Mouse (Mus musculus): Measurements from ENCODE around the gene Bin2.

DNA sequence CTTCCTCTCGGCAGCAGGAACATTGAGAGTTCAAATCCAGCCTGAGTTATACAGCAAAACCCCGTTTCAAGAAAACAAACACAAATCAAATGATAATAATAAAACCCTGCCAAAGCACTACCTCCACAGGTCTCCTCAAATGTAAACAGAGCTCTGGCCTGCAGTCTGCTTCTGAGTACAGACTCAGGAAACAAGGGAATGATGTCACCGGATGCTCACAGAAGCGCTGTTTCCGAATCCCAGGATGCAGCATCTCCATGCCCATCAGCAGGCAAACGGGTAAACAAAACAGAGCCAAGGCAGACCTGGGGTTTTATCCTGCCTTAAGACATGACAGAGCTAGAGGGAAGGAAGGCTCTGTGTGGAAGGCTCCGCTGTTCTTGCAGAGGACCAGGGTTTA, 40.6 kb downstream of the Bin2 start:
- TF ChIP-seq CTCF (IDR thresholded peaks at IDR 0.05; ENCODE audit: control insufficient read depth, insufficient read depth, insufficient read length) = no peak
- no peak for TF ChIP-seq CEBPB (IDR thresholded peaks at IDR 0.05; ENCODE audit: low read depth)
- TF ChIP-seq MYOG (IDR thresholded peaks at IDR 0.05; ENCODE audit: control insufficient read depth, extremely low read depth, insufficient read length) = no peak
- TF ChIP-seq USF1 (IDR thresholded peaks at IDR 0.05; ENCODE audit: low read depth) = no peak
- no peak for TF ChIP-seq MYOD1 (IDR thresholded peaks at IDR 0.05; ENCODE audit: control insufficient read depth, insufficient read length, low read depth)
- no peak for TF ChIP-seq MAX (IDR thresholded peaks at IDR 0.05)

All from C2C12 (cell line).